Mouse (Mus musculus) G1E (cell line): ENCODE results near the gene Ccdc62. TPM values are rescaled to one million over a fixed set of nuclear protein-coding genes. Genes with fewer than 3 reads are reported as not detected.
A peak's percentile ranks its signal among the peaks of the same experiment; 100 is the strongest.

Experiments
- ATAC-seq: 2 replicates; pipeline ENCODE4 v1.8.0; 2016; ENCODE audit warnings: mild to moderate bottlenecking; ENCODE audit not compliant: insufficient number of reproducible peaks, poor library complexity, low FRiP score, severe bottlenecking; ENCODE audit errors: extremely low read depth
- DNase-seq: peaks from one replicate; pipeline ENCODE4 v3.0.0; 2012; ENCODE audit warnings: low spot score
- H3K27me3 ChIP-seq: 2 replicates; pipeline ENCODE4 v1.6.1; 2012; ENCODE audit warnings: mild to moderate bottlenecking, low read length, inconsistent platforms; ENCODE audit not compliant: insufficient read depth
- H3K36me3 ChIP-seq: replicated peaks from 2 replicates; pipeline ENCODE3; 2012; ENCODE audit warnings: mild to moderate bottlenecking, inconsistent platforms
- H3K4me1 ChIP-seq: 2 replicates; pipeline ENCODE4 v1.6.1; 2012; ENCODE audit warnings: low read depth, low read length, inconsistent platforms, mixed read lengths; ENCODE audit not compliant: insufficient read depth
- H3K4me3 ChIP-seq: 2 replicates; pipeline ENCODE4 v1.5.1; 2012; ENCODE audit warnings: low read depth, mild to moderate bottlenecking, inconsistent platforms, low read length, moderate library complexity, mixed read lengths
- H3K9me3 ChIP-seq: replicated peaks from 2 replicates; pipeline ENCODE4 v1.6.1; 2012; ENCODE audit warnings: inconsistent platforms
- CTCF ChIP-seq: IDR thresholded peaks from 2 replicates; pipeline ENCODE4 v1.5.1; 2012; ENCODE audit warnings: low read depth, low read length, inconsistent platforms, mixed read lengths
- GATA1 ChIP-seq: IDR thresholded peaks from 2 replicates; pipeline ENCODE4 v1.6.1; 2012; ENCODE audit warnings: borderline replicate concordance, low read length, inconsistent platforms, mixed read lengths
- GATA2 ChIP-seq: IDR thresholded peaks from 2 replicates; pipeline ENCODE4 v1.6.1; 2012; ENCODE audit warnings: low read depth, low read length, inconsistent platforms, borderline replicate concordance
- POLR2AphosphoS5 ChIP-seq: IDR thresholded peaks from 2 replicates; pipeline ENCODE4 v1.6.1; 2012; ENCODE audit warnings: low read depth, low read length, inconsistent platforms; ENCODE audit not compliant: insufficient replicate concordance
- TAL1 ChIP-seq: conservative IDR thresholded peaks from 2 replicates; pipeline ENCODE4 v1.6.1; 2012; ENCODE audit warnings: low read depth, low read length, inconsistent platforms, mixed read lengths
- polyA plus RNA-seq: library from polyadenylated mRNA; stranded (reverse); fragments of >175 nt; gene quantifications from 2 replicates; pipeline ENCODE4 v1.2.3, GENCODE M21; 2012
- total RNA-seq, 2 experiments: library from RNA; stranded (forward) in 1 of 2; stranded (reverse) in 1 of 2; fragments of 200-1000 nt in 1 of 2; fragments of >200 nt in 1 of 2; fragmentation: Nextera tagmentation in 1 of 2; gene quantifications; 2 replicates each; pipeline ENCODE4 v1.2.3; 2014 to 2017

Gene Ccdc62
- 2.8 and 9.4 TPM in 2 replicates for total RNA-seq (2014; fragmentation: Nextera tagmentation)
- total RNA-seq (2017), result 3.0 and 3.9 TPM in 2 replicates
- 5.0 and 5.6 TPM in 2 replicates for polyA plus RNA-seq

GRCm38 (mm10) chr5:123930508-123930989, at the start of gene Ccdc62:
TSS of gene Ccdc62 (plus strand) at chr5:123930679.
- no peaks in the 10 kb centered on the region for H3K27me3 ChIP-seq
- H3K36me3 ChIP-seq, result peaks cover 42% of the 10 kb centered on the region
- H3K4me3 ChIP-seq, result peak within 1 kb of the TSS; percentile 85
- ATAC-seq, result peak; percentile 79
- no peaks in the 10 kb centered on the region for H3K9me3 ChIP-seq
- H3K4me1 ChIP-seq, result peaks cover 19% of the 10 kb centered on the region
- DNase-seq, result peak; percentile 96
- TF ChIP-seq GATA2 (no peak), CTCF (no peak), TAL1 (no peak)

- H3K9me3 ChIP-seq, result no peaks in the 10 kb centered on the region
- no peak overlapping the region for H3K4me3 ChIP-seq
- peaks cover 14% of the 10 kb centered on the region for H3K4me1 ChIP-seq
- no peak for TF ChIP-seq GATA1
- no peak for DNase-seq
- no peak for ATAC-seq
- peaks cover 20% of the 10 kb centered on the region; the same call in 1 of the 2 replicates for H3K27me3 ChIP-seq
- no peaks in the 10 kb centered on the region for H3K36me3 ChIP-seq
Observed at GRCm38 (mm10) chr5:123880778-123881177, 49.7 kb upstream of the Ccdc62 start.

DNA sequence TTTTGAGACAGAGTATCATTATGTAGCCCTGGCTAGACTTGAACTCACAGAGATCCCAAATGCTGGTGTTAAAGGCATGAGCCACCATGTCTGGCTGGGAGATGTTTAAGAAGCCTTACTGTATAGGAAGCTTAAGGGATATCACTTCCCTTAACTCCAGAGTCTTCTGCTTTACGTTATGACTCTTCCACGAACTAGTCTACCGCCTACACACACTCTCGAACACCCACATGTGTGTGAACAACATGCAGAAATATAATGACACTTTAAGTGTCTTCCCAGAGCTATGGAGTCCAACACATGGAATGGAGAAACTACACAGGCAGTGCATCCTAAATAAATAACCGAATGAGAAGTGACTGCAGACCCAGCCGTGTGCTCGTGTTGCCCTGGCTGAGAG, 46.6 kb upstream of the Ccdc62 start:
- no peaks in the 10 kb centered on the region for H3K9me3 ChIP-seq
- DNase-seq (no peak), ATAC-seq (no peak)
- peaks cover 14% of the 10 kb centered on the region for H3K4me1 ChIP-seq
- TF ChIP-seq TAL1 (no peak), POLR2AphosphoS5 (no peak)
- H3K27me3 ChIP-seq, result peaks cover 17% of the 10 kb centered on the region
- no peaks in the 10 kb centered on the region for H3K36me3 ChIP-seq
- no peak overlapping the region for H3K4me3 ChIP-seq

DNA sequence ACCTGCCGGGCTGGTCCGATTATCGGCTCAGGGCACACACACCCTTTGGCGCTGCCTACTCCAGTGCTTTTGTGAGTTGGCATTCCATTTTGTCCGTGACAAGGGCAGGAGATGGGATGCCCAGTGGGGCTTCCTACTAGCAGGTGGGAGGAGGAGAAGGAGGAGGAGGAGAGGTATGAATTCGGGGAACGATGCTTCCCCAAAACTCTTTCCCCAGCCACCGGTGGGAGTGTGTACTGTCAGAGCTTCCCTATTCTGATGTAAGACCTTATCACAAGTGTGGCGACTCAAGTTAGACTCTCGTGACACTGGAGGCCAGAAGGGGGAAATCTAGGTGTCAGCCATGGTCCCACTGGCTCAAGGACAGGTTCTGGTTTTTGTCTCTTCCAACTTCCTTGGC, 46.1 kb upstream of the Ccdc62 start:
- ATAC-seq (no peak), DNase-seq (peak; percentile 18)
- Histone ChIP-seq H3K36me3 (no peaks in the 10 kb centered on the region), H3K27me3 (peaks cover 20% of the 10 kb centered on the region), H3K9me3 (no peaks in the 10 kb centered on the region), H3K4me1 (peaks cover 14% of the 10 kb centered on the region), H3K4me3 (no peak overlapping the region)
- TF ChIP-seq GATA1 (no peak), TAL1 (no peak), CTCF (no peak), POLR2AphosphoS5 (no peak), GATA2 (no peak)

DNA sequence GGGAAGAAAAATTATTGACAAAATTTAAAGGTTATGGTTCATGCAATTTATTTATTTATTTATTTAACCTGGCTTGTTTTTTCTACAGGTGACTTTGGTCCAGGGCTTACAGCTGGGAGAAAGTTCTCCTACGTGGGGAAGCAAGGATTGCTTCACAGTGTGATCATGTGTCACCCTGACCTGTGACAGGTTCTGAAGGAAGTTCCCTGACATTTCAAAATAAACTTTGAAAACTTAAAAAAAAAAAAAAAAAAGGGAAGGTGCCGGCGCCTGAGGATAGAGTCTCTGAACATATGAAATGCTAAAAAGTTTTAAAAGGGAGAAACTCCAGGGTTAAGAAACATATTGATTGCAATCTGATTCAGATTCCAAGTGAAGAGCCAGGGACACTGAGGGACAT, 44.1 kb upstream of the Ccdc62 start:
- Histone ChIP-seq H3K9me3 (no peaks in the 10 kb centered on the region), H3K36me3 (no peaks in the 10 kb centered on the region), H3K27me3 (peaks cover 22% of the 10 kb centered on the region), H3K4me3 (no peak overlapping the region), H3K4me1 (peaks cover 15% of the 10 kb centered on the region)
- TF ChIP-seq TAL1, result no peak
- TF ChIP-seq GATA1, result no peak
- TF ChIP-seq POLR2AphosphoS5, result no peak
- TF ChIP-seq GATA2, result no peak
- no peak for TF ChIP-seq CTCF
- DNase-seq, result no peak
- no peak for ATAC-seq

DNA sequence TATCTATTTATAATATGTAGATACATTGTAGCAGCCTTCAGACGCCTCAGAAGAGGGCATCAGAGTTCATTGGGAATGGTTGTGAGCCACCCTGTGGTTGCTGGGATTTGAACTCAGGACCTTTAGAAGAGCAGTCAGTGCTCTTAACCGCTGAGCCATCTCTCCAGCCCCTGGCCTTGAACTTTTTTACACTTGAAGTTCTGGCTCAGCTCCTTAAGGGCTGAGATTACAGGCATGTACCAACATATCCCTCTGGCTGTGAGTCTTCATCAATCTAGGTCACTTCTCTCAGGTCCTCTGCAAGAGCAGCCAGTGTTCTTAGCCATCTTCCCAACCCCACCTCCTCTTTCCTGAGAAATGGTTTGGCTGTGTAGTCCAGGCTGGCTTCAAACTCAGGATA, 40.2 kb upstream of the Ccdc62 start:
- no peaks in the 10 kb centered on the region for H3K36me3 ChIP-seq
- peaks cover 13% of the 10 kb centered on the region for H3K4me1 ChIP-seq
- H3K9me3 ChIP-seq, result no peaks in the 10 kb centered on the region
- DNase-seq (no peak), ATAC-seq (no peak)
- H3K4me3 ChIP-seq, result no peak overlapping the region
- TF ChIP-seq GATA2 (no peak), GATA1 (no peak), TAL1 (no peak), CTCF (no peak), POLR2AphosphoS5 (no peak)
- peaks cover 14% of the 10 kb centered on the region for H3K27me3 ChIP-seq

DNA sequence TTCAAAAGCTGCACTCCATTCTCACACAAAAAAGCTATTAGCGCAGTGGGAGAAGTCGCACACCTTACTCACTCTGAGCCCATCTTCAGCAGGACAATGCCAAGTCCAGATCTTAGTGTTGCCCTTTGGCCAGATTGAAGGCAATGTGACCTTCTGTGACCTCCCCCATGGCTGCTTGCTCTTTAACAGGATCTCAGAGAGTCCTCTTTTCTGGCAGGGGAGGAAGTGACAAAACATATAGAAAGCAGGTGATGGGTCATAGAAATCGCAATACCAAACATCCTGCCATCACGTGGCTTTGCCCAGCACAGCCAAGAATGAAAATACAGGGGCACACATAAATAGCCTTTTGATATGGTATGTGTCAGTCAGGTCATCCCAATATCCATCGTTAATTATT, 39.5 kb upstream of the Ccdc62 start:
- Histone ChIP-seq H3K27me3 (peaks cover 14% of the 10 kb centered on the region), H3K4me3 (no peak overlapping the region), H3K4me1 (peaks cover 19% of the 10 kb centered on the region), H3K9me3 (no peaks in the 10 kb centered on the region), H3K36me3 (no peaks in the 10 kb centered on the region)
- DNase-seq (no peak), ATAC-seq (no peak)
- TF ChIP-seq TAL1, result no peak
- TF ChIP-seq GATA2, result no peak
- TF ChIP-seq CTCF, result no peak
- TF ChIP-seq POLR2AphosphoS5, result no peak
- TF ChIP-seq GATA1, result no peak
